Mouse (Mus musculus): ENCODE measurements around the gene Acbd5.

Acbd5 gene

DNA sequence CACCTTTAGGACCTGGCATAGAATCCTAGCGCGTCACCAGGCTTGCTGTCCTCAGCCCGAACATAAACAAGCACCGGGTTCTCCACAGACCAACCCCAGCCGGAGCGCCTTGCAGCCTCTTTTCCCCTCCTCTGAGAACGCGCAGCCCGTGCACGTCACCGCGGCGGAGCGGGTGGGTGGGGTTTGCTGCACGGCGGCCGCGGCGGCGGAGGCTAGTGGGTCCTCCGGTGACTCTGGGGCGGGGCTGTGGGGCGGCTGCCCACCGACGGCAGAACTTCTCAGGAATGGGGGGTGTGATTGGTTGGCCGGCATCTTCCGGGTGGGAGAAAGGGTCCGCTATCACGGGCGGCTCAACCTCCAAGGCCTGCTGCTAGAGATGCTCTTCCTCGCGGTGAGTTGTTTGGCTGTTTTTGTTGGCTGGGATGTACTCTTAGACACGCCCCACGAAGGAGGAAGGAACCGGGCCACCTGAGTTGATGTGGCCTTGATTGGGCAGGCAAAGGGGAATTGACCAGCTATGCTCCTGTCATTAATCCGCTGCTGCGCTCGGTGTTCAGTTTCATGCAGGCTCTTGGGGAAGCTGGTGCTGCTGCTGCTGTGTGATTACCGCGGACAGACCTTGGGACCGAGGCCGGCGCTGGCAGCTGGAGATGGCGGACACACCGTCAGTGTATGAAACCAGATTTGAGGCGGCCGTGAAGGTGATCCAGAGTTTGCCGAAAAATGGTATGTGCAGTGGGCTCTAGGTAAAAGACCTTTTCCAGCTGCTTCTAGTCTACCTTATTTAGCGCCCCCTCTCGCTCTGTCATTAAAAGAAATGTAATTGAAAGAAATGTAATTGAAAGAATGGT, 1.2 kb downstream of the Acbd5 start:
- in situ Hi-C loops (cut with MboI) = no loop called here

DNA sequence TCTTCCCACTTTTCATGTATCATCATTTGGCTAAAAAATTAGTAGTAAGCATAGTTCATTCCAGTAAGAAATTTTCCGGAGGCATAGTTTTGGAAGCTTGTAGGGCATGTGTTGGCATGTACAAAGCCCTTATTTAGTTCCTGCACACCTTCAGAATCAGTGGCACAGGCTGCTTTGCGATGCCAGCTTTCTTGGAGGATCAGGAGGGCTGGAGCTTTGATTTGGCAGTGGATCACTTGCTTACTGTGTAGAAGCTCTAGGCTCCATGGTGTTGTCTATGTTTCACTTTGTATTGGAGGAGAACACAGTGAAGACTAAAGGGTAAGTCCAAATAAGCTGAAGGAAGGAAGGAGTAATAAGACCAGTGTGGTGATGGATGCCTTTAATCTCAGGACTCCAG, 2.5 kb downstream of the Acbd5 start:
- in situ Hi-C loops (cut with MboI) = no loop called here

DNA sequence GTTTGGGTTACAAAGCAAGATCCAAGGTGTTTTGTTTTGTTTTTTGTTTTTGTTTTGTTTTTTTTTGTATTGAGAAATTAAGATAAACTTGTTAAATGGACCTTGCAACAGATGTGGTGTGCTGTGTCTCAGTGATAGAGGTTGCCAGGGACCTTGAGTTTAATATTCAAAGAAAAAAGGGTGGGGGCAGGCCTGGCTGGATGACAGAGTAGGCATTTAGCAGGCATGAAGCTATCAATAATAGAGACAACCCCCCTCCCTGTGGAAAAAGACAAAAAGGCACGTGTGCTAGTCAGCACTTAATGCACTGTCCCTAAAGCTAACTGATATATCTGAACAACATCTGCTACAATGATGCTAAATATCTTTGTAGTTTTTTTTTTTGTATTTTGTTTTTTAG, 3.4 kb downstream of the Acbd5 start:
- in situ Hi-C loops (cut with MboI) = no loop called here

DNA sequence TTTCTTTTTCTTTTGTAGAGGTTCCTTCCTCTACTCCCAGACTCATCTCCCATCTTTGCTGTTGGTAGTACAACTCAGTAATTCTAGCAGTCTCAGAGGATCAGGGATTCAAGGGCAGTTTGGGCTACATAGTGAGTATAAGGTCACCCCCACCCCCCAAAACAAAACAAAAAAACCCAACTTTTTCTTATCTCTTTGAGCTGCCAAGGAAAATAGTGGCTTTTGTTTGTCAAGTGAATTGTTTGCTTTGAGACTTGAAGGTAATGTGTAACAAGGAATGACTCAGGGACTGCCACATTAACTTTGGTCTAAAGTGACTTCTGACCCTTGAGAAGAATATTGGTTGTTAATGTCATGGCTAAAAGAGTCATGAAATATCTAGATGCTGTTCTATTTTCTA, 7.9 kb downstream of the Acbd5 start:
- in situ Hi-C loops (cut with MboI) = no loop called here

DNA sequence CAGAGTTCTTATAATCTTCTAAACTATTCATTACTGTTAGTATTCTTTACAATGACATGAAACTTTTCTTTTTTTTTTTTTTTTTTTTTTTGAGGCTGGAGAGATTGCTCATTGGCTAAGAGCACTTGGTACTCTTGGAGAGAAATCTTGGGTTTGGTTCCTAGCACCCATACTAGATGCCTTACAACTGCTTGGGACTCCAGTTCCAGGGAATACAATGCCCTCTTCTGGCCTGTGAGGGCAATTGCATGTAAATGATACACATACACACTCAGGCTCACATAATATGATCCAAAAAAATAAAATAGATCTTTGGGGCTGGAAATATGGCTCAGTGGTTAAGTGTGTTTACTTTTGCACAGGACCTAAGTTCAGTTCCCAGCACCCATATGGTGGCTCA, 8.8 kb downstream of the Acbd5 start:
- in situ Hi-C loops (cut with MboI) = no loop called here

DNA sequence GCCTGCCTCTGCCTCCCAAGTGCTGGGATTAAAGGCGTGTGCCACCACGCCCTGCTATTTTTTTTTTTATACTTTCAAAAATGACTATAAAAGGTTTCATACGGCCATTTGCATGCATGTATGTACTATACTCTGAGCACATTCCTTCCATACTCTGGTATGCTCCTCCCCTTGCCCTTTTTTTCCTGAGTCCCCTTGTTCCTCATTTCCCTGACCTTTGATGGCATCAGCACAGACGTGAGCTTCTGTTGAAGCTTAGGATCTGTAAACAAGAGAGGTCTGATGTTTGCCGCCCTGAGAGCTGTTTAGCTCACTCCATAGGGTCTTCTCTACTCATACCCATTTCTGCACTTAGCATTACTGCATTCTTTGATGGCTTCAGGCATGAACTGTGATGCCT, 9.7 kb downstream of the Acbd5 start:
- in situ Hi-C loops (cut with MboI) = no loop called here

DNA sequence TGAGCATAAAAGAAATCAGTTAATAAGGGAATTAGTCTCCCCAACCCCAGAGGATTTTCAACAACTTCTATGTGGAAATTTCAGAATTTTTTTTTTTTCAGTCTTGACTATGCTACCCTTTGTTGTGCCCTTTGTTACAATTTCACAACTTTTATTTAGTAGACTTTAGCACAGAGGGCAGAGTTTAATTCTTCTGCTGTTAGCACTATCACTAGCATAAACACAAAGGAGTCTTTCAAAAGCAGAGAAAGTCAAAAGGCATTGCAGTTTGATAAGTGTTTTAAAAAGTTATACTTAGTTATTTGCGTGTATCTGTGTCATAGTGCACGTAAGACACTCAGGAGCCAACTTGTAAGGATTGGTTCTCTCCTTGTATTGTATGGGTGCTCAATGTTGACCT, 10.6 kb downstream of the Acbd5 start:
- in situ Hi-C loops (cut with MboI) = no loop called here

DNA sequence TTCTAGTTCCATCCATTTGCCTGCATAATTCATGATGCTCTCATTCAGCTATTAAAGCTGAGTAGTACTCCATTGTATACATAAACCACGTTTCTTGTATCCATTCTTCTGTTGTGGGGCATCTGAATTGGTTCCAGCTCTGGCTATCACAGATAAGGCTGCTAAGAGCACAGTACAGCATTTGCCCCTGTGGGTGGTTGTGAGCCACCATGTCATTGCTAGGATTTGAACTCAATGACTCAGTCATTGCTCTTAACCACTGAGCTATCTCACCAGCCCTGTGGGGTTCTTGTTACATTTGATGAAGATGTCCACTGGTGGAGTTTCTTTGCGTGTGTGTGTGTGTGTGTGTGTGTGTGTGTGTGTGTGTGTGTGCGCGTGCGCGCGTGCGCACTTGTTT, 16.6 kb downstream of the Acbd5 start:
- in situ Hi-C loops (cut with MboI) = no loop called here

DNA sequence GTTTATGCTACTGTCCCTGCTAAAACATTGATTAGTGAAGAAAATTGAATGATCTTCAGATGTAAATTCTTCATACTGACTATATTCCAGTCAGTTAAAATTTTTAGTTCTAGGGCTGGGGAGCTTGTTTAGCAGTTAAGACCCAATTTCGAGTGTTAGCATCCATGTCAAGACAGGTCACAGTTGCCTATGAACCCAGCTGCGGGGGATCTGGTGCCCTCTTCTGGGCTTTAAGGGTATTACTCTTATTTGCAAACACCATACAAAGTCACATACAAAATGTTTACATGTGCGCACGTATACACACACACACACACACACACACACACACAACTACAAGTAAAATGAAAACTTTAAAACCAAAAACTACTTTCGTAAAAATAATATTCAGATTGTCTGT, 24.2 kb downstream of the Acbd5 start:
- in situ Hi-C loops (cut with MboI) = no loop called here

DNA sequence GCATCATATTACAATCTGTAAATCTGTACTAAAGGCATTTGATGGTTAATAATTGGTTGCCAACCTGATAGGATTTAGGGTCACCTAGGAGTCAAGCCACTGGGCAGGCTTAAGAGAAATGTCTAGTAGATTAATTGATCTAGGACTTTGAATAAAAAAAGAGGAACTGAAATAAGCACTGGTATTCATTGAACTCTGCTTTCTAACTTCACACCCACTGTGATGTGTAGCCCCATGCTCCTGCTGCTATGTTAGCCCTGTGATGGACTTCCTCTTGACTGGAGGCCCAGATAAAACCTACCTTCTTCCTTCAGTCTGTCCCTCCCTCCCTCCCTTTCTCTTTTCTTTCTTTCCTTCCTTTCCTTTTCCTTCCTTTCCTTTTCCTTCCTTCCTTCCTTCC, 29.1 kb downstream of the Acbd5 start:
- in situ Hi-C loops (cut with MboI) = no loop called here

DNA sequence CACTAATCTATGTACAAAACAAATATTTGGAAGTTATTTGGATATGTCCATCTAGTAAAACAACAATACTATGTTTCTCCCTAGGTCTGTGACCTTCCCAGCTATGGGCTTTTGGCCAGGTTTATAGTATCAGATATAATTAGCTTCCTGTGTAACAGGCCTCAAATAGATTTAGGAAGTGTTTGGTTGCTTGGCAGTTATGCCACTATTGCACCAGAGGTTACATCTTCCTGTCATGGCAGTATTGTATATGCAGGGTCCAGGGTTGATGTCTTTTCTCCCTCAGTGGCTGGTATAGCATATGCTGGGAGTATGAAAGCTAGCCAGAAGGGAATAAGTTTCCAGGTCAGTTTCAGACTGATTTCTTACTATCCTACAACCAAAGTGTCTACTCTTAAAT, 34.3 kb downstream of the Acbd5 start:
- in situ Hi-C loops (cut with MboI) = no loop called here

DNA sequence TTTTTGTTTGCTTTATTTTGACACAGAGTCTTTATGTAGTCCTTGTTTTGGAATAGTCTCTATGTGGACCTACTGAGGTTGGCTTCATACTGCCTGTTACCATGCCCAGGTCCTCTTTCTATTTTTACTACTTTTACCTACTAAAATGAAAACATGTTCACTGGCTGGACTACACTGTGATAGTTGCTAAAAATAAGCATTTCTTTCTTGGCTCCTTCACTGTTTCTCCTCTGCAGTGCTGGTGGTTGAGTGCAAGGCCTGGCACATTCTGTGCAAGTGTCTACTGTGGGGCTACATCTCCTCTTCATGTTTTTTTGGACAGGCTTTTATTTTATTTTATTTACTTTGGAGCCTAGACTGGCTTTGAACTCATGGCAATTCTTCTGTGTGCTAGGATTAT, 51.6 kb downstream of the Acbd5 start:
- in situ Hi-C loops (cut with MboI) = no loop called here

DNA sequence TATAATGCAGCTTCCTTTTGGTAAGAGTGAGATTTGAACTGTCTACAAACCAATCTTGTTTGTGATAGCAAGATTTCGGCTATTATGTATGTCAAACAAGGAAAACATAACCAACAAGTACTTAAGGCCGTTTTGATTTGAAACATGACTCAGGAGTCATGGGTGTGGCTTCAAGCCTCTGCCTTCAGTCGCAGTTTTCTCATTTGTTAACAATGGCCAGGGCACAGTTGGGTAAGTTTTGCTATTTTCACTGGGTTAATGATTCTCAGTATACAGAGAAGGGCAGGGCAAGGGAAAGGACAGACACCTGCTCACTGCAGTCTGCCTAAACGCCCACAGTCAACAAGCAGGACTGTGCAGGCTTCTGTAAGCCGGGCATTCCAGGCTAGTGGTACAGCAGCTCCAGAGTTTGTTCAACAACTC, 87.2 kb downstream of the Acbd5 start:
- in situ Hi-C loops (cut with MboI) = no loop called here

DNA sequence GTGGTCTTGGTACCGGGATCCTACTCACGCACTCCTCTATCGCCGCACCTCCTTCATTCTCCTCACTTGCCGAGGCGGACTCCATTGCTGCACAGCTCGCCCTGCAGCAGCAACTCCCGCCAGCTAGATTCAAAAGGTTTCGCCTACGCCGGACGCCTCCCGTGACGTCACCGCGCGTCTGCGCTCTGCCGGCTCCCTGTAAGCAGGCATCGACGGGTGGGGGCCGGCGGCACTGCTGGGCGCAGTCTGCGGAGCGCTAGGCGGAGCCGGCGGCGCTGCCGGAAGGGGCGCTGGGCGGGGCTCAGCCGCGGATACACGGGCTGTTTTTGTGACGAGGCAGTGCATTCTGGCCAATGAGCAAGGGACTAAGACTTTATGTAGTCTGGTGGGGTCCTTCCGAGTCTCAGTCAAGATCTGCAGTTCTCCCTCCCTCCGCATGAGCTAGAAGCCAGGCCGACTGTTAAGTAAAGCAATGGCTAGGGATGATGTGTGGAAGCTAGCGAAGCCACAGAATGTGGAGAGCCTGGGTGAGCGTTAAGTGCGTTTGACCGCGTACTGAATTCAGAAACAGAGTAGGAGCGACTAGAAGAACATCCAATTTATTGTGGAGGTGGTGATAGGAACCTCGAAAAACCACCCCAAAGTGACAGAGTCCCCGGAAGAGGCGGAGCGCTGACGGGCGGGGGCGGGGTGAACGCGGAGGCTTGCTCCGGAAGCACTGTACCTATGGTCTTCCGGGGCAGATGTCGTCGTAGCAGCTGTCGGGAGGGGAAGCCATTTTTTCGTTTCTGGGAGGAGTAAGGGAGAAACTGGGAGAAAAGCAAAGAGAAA, 88.0 kb downstream of the Acbd5 start, which contains the start of the genes Mastl and Yme1l1:
Gene Mastl (minus strand): TSS at position 248 of the 831 bp plus-strand sequence.
Gene Yme1l1 (plus strand): TSS at position 593 of the 831 bp plus-strand sequence.
- in situ Hi-C loops (cut with MboI) = no loop called here

DNA sequence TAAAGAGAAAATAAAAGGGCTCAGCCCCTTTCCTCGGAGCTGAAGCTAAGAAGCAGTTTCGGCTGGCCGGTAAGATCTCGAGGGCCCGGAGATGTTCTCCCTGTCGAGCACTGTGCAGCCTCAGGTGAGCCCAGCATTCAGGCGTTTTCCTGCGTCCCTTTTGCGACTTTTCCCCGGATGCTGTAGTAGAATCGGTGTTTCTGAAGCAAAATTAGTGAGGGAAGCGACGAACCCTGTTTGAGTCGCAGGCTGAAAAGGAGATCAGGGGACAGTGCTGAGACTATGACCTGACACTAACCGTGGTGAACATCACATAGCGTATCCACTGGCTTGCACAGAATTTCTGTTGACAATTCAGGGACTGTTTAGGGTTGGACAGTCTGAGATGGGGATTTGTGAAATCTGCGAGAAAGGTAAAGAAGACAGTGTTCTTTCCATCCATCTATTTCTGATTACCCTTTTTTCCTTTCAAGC, 88.7 kb downstream of the Acbd5 start:
- in situ Hi-C loops (cut with MboI) = no loop called here

Data from mature B cell (primary cell).